Mouse (Mus musculus) thymus, adult 18-20 months (tissue): ENCODE measurements at regions not wholly inside any gene's neighbourhood (a gene's known extent, or its start where the extent isn't known, plus 50 kb on each side); places are given as distances from the start of the nearest gene placed in this dataset.

Experiments
- DNase-seq, 2 experiments: peaks; one replicate each; pipeline ENCODE4 v3.0.0; 2022; ENCODE audit warnings: mixed read lengths in 2 of 2

DNA sequence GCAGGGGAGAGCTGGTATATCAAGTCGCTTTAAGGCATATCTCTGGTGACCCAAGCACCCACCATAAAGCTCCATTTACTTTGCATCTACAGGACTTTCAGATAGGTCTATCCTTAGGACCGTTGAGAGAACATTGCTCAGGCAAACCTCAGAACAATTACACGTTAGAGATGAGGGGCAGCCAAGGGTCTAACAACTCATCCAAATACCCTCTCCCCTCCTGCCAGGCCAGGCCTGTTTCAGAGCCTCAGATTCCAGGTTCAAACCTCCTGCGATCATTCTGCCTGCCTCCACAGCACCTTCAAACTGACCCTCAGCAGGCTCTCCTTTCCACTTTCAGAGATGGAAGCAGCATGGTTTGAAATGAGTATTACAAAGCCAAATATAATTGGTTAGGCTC, 331.0 kb upstream of the Zfp637 start:
- DNase-seq: no peak

DNA sequence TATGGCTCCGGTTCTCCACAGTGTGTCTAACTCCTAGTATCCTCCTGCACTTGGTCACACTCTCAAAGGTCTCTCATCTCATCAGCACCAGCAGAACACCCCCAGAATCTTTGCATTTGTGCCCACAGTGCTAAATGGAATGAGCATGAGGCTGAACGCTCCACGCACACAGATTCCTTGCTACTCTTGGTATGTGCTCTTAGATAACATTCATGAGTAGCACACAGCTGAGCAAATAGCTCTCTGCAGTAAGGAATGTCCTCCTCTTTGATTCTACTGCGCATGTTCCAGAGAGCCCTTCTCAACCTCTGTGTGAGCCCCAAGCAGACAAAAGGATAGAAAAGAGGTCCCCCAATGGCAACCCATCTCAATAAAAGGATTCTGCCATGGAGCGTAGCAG, 326.1 kb upstream of the Zfp637 start:
- DNase-seq: no peak

DNA sequence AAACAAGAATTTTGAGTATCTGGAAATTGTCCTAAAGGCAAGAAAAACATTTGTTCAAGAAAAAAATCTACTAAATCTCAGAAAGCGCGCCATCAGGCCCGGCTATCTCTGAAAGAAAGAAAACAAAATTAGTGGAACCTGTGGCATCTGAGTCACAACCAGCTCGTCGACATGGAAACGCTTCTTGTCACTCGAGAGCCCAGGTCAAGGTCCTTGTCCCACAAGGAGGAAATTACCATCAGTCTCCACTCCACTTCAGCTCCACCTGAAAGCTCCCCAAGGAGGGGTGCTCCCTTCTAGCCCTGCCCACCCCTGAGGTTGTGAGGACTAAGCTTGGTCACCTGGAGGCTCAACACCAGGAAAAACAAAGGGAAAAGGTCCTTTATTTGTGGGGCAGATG, 324.1 kb upstream of the Zfp637 start:
- DNase-seq: no peak

DNA sequence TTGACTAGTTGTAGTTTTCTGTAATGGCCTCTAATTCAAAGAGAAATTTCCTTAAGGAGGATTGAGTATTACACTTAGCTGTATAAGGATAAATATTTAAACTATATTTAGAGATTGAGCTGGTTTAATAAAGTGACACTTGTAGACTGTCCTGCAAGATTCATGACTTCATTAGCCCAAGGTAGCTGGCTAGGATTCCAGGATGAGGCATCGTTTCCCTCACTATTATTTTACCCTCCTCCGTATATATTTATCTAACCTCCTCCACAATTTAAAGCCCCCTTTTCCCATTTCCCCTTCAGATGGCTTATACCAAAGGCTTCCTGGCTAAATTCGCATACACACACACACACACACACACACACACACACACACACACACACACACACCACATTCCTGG, 322.0 kb upstream of the Zfp637 start:
- DNase-seq: no peak

DNA sequence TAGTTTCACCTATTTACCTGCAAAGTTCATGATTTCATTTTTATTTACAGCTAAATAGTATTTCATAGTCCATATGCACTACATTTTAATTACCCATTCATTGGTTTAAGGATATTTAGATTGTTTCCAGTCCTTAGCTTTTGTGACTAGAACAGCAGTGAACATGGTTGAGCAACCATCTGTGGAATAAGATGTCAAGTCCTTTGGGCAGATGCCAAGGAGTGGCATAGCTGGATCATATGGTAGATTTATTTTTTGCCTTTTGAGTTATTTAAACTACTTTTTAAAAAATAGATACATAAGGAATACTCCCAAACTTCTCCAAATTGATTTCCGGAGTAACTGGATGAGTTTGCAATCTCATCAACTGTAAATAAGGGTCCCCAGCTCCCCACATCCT, 321.5 kb upstream of the Zfp637 start:
- no peak for DNase-seq

DNA sequence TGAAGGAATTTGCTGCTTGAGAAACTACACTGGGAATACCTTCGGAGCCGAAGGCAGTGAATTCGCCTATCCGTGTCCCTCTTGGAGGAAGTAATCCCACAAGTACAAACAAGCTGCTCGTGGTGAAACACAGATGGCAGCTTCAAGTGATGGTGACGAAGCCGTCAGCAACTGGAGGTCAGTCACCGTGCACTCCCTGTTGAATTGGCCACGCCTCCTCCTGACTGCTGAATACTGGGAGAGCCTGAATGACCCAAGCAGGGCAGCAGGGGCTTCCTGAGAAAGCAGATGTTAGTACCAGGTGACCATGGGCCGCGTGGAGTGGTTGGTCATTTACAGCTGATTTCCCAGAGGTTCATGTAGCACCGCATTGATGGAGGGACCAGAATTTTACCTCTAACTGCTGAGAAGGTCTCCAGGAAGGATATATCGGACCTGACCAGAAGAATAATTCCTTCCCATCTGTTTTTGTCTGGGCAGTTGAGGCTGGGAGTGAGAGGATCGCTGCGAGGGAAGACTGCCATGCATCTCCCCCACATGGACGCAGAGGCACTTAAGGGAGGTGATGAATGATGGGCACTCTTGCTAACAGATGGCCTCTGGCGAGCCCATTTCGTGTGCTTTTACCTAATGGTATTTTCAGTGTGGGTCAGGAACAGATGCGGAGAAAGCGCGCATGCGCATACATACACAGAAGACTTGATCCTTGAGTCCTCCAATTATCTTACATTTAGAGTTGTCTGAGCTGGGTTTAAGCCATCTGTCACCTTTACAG, 314.6 kb upstream of the Zfp637 start:
- no peak for DNase-seq

DNA sequence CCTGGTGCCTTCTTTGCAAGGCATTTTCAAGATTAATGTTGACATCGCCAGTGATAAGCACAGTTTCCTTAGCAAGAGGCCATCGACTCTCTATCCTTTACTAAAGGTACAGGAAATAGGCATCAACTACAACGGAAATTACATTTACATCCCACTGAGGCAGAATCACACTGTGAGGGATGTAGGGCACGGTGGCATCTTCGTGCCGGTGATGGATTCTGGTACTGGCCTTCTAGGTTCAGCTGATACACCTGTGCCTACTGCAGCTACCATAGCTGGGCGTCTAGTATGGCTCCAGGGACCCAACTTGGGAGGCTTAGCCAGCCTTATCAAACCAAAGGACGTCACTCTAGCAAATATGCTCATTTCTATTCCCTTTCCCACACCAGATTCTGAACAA, 313.5 kb upstream of the Zfp637 start:
- DNase-seq: no peak

DNA sequence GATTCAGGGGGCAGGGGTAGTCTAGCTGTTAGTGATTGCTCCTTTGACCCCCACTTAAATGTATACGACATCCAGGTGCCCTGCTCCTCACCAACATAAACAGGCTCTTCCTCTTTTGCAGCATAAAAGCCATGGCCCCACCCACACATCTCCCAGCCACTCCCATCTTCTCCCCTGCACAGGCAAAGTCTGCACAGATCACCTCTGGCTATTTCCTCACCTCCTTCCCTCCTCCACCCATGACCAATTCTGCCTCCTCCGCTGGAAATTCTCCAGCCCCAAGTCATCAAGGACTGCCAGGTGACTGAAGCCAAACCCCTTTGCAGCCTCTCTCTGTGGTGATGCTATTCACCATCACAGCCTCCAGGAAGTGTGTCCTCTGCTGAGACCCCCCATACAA, 306.8 kb upstream of the Zfp637 start:
- DNase-seq: no peak

DNA sequence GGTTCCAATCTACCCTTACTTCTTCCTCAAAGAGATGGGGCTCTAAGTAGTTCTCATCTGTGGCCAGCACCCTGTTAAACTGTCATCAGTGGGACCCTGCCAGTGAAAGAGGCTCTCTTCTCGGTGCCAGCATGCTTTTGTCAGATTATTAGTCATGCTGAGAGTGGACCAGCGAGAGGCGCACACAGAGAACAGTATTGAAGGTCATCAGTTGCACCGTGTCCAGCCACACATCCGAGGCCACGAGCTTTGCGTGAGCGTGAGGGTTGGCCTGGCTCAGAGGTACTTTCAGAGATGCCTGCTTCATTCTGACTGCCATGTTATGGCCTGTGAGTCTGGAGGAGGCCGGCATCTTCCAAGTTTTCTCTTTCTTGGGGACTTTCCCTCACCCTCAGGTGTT, 306.0 kb upstream of the Zfp637 start:
- DNase-seq: no peak

DNA sequence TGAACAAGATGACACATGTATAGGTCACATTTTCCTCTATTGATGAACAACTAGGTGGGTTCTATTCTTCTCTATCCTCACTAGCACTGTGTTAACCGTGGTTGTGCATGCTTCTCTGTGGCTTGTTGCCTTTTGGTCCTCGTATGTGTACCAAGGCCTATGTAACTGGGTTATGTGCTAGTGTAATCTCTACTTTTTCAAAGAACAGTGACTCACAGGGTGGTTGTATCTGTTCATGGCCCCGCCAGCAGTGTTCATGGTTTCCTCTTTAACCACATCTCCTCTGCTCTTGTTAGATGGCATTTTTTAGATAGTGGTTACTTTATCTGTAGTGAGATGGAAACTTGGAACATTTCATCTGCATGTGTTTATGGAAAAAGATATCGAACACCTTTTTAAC, 304.9 kb upstream of the Zfp637 start:
- DNase-seq: no peak

DNA sequence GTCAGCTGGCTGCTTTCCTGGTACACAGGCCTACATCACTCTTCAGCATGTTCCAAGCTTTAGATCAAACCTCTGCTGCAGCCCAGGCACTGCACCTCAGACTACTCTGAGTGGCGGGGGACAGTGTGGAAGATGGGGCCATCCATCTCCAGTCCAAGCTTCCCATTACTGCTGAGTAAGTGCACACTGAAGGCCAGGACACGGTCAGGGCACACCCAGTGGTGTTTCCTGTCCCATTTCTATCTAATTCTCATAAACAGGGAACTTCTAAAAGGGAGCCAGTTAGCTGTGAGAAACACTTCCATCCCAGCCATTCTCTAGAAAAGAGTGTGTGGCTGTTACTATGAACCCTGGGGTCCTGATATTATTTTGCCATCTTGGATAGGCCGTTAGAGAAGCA, 298.5 kb upstream of the Zfp637 start:
- DNase-seq: no peak

DNA sequence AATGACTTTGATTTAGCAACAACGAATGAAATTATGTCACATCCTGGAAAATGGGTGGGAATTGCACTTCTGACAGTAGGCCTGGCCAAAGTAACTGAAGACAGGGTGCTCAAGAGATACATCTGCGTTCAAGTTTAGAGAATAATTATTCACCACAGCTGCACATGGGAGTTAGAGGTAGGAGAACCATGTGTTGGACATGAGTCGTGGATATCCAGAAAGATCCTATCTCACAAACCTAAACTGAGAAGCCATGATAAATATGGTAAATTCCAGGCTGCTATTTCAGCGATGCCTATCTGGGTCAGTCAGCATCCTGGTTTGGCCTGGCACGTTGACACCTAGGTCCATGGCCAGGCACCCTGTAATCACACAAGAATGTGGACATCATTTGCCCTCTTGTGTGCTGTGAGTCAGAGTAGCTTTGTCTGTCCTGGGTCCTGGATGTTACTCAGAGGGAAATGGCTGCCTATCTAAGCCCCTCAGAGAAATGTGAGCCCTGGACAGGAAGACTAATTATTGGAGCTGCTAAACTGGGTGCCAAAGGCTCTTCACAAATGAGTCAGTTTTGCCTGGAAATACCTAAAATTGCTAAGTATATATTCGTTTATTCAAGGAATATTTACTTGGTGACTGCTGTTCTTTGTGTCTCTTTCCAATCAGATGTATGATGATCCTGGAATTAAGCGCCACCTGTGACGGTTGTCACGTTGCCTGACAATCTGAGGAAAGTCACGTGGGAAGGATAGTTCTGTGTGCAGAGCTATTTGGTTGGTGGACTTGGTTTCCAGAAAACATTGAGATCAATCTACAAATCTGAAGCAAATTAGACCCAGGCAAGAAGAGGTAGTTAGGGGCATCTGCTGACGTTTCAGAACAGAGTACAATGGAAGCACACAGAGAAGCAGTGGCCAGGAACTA, 296.4 kb upstream of the Zfp637 start:
- no peak for DNase-seq

DNA sequence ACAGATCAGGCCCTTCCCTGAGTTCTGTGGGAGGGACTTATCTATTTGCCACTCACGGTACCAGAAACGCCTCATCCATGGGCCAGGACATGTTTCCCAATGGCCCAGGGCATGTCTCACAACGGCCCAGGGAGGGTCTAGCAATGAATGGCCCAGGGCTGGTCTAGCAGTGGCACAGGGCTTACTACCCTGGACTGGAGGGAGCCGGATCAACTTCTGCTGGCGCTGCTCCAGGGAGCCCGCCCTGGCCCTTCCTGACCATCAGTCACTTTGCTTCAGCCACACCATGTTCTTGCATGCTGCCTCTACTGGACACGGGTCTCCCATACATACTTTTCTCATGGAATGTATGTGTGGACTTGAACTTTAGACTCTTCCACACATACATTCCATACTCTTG, 290.1 kb upstream of the Zfp637 start:
- no peak for DNase-seq

DNA sequence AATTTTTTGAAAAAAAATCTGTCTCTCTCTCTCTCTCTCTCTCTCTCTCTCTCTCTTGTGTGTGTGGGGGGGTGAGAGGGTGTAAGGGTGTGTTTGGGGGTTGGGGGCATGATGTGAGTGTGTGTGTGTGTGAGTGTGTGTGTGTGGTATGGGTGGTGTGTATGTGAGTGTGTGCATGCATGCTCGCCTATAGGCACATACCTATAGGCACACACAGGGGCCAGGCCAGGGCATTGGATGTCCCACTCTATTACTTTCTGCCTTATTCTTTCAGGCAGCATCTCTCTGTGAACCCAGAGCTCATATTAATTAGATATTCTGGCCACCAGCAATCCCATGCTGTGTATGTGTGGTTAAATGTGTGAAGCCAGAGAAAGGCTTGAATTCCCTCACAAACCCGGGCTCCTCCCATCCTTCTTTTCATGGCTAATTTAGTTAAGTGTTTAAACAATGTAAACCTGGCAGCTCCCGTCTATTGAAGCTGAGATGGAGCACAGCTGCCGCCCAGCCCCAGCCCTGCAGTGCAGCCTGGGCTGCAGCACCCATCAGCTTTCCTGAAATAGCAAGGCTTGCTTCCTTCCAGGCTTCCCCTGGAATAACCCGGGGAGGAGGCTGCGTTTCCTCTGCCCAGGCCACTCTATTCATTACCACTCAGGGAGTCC, 288.8 kb upstream of the Zfp637 start:
- no peak for DNase-seq

DNA sequence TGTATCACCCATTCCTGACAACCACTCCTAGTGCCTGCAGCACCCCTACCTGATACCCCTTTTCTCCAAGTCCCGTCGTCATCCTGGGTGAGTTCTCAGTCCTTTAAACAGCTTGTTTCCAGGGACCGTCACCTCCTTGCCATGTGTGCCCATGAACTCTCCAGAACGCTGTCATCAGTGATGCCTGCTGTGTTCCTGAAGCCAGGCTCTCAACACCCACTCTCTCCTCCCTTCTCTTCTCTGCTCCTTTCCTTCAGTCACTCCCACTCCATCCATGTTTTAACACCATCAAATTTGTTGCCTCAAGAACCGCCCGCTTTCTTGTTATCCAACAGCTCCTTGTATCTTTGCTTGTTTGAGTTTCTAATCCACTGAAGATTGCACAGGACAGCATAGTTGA, 277.8 kb upstream of the Zfp637 start:
- DNase-seq: no peak

DNA sequence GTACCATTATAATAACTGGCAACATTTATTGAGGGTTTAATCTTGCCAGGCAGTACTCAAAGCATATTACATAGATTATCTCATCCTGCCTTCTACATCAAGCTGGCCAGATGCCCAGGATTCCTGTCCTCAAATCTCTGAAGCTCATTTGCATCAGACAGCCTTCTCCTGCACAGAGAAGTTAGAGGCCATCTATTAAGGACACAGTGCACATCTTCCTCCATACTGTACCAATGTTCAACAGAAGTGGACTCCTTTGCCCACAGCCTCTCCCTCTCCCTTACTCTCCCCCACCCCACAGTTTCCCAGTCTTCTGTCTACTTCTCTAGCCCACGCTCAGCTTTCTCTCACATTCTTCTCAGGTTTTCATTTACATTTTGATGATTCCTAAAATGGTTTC, 277.3 kb upstream of the Zfp637 start:
- DNase-seq: no peak

DNA sequence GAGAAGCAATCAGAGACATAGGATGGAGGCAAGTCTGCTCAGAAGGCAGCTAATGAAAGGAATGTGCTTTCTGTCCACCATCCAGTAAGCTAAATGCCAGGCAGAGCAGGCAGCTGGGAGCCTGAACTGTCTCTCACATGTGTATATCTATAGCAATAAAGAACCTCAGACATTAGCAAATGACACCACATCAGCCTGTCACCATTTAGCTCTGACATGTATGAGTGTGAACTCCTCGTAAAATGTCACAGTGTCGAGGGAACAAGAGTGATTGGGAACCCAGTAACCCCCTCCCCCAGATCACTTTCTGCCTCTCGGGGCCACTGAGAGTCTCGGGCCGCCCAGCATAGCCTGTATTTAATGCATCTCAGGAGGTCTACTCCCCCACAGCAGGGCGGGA, 274.2 kb upstream of the Zfp637 start:
- DNase-seq: no peak

DNA sequence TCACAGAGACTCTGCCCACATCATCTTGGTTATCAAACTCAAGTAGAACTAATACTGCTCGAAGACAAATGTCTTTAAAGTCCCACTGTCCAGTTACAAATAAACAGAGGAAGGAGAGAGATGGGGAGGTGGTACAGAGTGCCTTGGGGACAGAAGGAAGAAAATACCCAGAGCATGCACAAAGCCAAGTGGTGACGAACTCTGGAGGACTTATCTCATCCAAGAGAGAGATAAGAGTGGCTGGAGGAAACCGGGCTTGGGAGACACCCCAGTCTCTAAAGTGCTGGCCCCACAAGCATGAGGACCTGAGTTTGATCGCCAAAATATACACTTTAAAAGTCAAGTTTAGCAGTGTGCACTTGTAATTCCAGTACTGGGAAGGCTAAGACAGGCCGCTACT, 273.3 kb upstream of the Zfp637 start:
- no peak for DNase-seq

DNA sequence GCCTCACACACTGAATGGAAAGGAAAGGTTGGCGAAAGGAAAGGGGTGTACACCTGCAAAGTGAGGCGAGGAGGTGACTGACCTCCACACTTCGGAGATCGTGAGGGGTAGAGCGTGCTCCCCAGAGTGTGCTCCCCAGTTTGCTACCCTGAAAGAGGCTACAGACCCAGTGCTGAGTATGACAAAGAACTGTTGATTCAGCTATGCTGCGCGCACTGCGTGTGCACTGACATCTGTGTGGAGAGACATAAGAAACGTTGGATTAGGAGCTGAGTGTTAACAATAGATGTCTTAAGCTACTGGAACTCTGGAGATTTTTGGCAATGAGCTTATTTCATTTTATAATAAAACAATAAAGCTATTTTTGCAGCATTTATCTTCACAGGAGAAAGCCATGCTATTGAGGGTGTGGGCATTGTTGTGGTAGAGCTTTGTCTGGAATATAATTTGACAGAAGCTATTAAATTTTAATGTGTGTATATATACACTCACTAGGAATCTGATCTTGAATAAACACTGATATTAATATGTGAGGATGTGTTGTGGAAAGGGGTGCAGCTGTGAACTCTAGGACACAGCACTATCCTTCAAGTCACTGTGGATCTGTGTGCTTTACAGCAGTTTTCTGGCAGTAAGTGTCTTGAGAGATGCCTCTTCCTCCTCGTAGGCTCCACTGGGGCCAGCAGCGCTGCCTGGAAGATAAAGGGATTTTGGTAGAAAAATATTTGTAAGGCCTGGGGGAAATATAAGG, 271.2 kb upstream of the Zfp637 start:
- no peak for DNase-seq

DNA sequence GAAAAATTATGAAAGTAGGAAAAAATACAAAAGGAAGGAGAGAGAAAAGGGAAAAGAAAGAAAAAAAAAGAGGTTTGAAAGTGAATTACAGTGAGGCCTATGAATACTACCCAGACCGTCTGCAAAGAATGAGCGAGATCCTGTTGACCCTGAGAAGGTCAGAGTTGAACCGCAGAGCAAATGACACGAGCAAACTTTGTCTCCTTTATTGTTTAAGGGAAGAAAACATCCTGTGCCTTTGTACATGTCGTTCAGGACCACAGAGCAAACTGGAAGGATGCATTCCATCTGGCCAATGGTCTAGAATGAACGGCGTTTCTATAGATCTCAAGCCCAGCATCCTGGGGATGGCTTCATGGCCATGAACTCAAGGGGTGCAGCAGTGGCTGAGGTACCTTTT, 270.6 kb upstream of the Zfp637 start:
- DNase-seq: no peak

DNA sequence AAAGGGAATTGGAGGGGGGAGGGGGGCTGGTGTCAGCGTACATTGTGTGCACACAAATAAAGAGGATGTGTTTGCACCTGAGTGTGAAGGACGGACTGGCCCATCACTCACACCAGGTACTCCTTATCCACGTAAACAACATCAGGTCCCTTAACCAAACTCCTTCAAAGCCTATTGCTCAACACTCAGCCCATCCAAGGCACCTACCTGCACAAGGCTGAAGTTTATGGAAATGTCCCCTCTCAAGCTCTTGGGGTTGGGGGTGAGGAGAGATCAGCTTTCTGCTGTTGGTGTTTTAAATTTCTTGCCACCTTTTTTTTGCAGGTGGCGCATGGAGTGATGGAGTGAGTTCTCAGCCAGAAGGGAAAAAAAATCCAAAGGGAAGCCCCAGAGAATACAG, 270.2 kb upstream of the Zfp637 start:
- no peak for DNase-seq

DNA sequence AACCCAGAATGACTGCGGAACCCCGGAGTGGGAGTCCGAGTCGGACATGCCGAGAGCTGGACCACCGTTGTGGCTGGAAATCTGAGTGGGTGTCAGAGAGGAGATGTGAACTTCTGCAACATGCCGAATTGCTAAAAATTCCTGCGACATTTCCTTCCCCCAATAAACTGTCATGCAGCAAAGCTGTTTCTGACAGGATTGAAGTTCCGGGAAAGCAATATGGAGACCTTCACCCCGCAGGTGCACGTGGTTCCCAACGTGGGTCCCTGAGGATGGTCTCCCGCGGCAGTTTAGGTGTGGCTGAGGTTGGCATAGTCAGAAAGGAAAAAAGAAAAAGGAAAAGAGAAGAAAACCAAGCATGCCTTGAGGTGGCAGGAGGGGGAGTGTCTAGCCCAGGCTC, 269.0 kb upstream of the Zfp637 start:
- no peak for DNase-seq

DNA sequence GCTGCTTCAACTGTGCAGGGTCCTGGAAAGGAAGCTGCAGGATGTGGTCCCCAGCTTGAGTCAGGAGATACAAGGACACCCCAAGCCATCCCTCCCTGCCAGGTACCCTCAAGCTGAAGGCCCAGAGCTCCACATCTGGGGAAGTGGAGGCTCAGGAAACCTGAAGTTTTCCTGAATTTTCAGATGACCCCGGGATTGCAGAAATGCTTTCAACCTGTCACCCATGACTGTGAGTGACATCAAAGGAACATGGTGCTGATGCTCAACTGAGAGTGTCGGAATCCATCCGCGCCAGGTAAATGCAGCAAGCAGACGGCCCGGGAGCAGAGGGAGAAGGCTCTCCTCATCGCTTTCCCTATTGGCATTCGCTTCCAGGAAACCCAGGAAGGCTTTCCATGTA, 267.6 kb upstream of the Zfp637 start:
- no peak for DNase-seq
